Mouse (Mus musculus): Measurements from ENCODE around the gene Pycr1. TPM values are rescaled to one million over a fixed set of nuclear protein-coding genes. Genes with fewer than 3 reads are reported as not detected.

Pycr1 gene
- polyA plus RNA-seq, 1 experiment, result 6.9 TPM

GRCm38 (mm10) chr11:120626785-120627467 lies 16.6 kb downstream of the Pycr1 start:
- DNase-seq (ENCODE audit: low read depth), result no peak

GRCm38 (mm10) chr11:120625152-120625775 lies 18.3 kb downstream of the Pycr1 start, which contains the start of gene Sirt7:
Gene Sirt7 (minus strand): TSS chr11:120625240.
- no peak for DNase-seq (ENCODE audit: low read depth)

- no peak for DNase-seq (ENCODE audit: low read depth)
These were observed 18.9 kb downstream of the Pycr1 start for GRCm38 (mm10) chr11:120624680-120625111.

GRCm38 (mm10) chr11:120623961-120624679 lies 19.4 kb downstream of the Pycr1 start:
- DNase-seq (ENCODE audit: low read depth), result no peak

- DNase-seq (ENCODE audit: low read depth), result no peak
These were observed 20.8 kb downstream of the Pycr1 start for GRCm38 (mm10) chr11:120622805-120623204.

GRCm38 (mm10) chr11:120620195-120620594 lies 23.4 kb downstream of the Pycr1 start:
- no peak for DNase-seq (ENCODE audit: low read depth)

- no peak for DNase-seq (ENCODE audit: low read depth)
These were observed 24.7 kb downstream of the Pycr1 start for GRCm38 (mm10) chr11:120618619-120619535.

GRCm38 (mm10) chr11:120617519-120618112 lies 26.0 kb downstream of the Pycr1 start, which contains the start of gene Pcyt2:
Gene Pcyt2 (minus strand): TSS chr11:120617936.
- DNase-seq (ENCODE audit: low read depth), result no peak

GRCm38 (mm10) chr11:120616617-120617294 lies 26.8 kb downstream of the Pycr1 start:
- DNase-seq (ENCODE audit: low read depth), result no peak

GRCm38 (mm10) chr11:120615606-120616203 lies 27.9 kb downstream of the Pycr1 start:
- no peak for DNase-seq (ENCODE audit: low read depth)

GRCm38 (mm10) chr11:120615167-120615566 lies 28.4 kb downstream of the Pycr1 start:
- DNase-seq (ENCODE audit: low read depth), result no peak

- no peak for DNase-seq (ENCODE audit: low read depth)
These were observed 29.6 kb downstream of the Pycr1 start for GRCm38 (mm10) chr11:120613976-120614375.

- DNase-seq (ENCODE audit: low read depth), result no peak
These were observed 30.0 kb downstream of the Pycr1 start for GRCm38 (mm10) chr11:120613481-120613972.

- no peak for DNase-seq (ENCODE audit: low read depth)
These were observed 30.8 kb downstream of the Pycr1 start for GRCm38 (mm10) chr11:120612763-120613162.

- DNase-seq (ENCODE audit: low read depth), result no peak
These were observed 33.0 kb downstream of the Pycr1 start for GRCm38 (mm10) chr11:120610477-120611046.

GRCm38 (mm10) chr11:120609250-120609649 lies 34.3 kb downstream of the Pycr1 start:
- no peak for DNase-seq (ENCODE audit: low read depth)

- no peak for DNase-seq (ENCODE audit: low read depth)
These were observed 35.1 kb downstream of the Pycr1 start, which contains the start of gene Npb for GRCm38 (mm10) chr11:120608241-120609034. Gene Npb (plus strand): TSS chr11:120608477.

GRCm38 (mm10) chr11:120606764-120607163 lies 36.8 kb downstream of the Pycr1 start:
- no peak for DNase-seq (ENCODE audit: low read depth)

GRCm38 (mm10) chr11:120605667-120606066 lies 37.9 kb downstream of the Pycr1 start:
- no peak for DNase-seq (ENCODE audit: low read depth)

Data from gonadal fat pad, adult 2 months (tissue).